Mouse (Mus musculus): ENCODE measurements around the gene Anp32e.
"Not testable (repeated sequence)": the region's sequence is repeated elsewhere in the genome, so short reads cannot be mapped to it uniquely, and the experiment has no call there.

The Anp32e gene

DNA sequence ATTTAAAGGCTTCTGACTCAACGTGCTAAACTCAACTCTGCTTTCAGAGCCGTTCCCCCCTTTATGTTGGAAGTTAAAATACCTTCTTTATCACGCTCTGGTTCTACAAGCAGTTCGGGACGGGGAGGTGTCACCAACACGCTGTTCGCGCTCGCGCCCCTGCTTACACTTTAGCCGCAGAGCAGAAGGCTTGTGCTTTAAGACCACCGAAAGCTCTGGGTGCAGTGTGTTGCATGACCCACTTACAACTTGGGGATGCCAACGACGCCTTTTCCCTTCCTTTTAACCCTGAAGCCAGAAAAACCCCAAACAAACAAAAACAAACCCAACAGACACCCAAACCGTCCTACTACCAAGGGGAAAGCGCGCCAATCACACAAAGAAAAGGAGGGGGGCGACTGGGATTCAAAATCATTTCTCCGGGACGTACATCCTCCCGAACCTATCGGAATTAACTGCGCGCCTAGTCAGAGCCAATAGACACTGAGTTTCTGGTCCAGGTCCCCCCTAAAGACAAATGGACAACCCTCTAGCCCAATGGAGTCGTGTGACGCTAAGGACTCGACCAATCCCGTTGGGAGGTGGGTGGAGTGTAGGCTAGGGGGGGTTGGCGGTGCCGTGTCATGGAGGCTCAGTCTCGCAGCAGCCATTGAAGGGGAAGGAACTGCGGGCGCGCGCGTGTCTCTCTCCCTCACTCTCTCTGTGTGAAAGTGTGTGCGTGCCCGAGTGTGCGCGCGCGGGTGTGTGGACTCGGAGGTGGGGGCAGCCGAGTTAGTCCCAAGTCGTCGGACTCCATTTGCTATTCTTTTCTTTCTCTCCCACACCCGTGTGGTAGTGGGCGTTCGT is at the start of gene Anp32e:
Gene Anp32e (plus strand): TSS at position 589 of the 846 bp plus-strand sequence.
- peak; percentile 94 to 96 for DNase-seq

DNA sequence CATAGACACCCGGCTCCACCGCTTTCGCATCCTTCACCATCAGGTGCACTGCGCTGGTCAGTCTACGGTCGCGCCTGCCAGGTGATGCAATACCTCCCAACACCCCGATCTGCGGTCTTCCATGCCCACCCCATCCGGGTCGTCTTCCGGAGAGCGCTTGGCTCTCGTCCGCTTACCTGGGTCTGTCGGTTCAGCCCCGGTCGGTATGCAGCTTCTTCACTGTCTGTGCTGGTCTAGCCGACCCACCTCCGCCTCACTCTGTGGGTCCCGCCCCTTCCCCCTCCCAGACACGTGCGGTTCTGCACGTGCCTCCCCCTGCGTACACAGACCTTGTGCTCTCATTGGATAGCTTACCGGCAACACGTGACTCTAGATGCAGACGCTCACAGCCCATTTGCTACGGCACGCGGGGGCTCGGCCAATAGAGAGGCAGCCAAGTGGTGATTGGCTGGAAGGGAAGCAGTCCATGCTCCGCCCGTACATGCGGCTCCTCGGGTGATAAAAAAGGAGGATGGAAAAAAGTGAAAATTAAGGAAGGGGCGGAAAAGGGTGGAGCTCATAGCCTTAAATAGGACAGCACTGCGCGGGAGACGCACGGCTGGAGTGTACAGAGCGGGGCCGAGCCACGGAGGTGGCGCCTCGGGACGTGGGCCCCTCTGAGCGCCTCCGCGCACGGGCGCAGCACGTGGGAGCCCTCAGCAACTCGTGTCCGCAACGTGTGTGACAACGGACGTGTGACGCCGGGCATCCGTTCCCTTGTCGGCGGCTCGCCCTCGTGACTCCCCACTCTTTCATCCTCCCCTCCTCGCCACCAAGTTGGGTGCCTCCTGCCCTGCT is 46.8 kb upstream of the Anp32e start, which contains the start of gene Ciart:
Gene Ciart (minus strand): TSS at position 273 of the 837 bp plus-strand sequence.
- DNase-seq, result peak; percentile 78 to 82

DNA sequence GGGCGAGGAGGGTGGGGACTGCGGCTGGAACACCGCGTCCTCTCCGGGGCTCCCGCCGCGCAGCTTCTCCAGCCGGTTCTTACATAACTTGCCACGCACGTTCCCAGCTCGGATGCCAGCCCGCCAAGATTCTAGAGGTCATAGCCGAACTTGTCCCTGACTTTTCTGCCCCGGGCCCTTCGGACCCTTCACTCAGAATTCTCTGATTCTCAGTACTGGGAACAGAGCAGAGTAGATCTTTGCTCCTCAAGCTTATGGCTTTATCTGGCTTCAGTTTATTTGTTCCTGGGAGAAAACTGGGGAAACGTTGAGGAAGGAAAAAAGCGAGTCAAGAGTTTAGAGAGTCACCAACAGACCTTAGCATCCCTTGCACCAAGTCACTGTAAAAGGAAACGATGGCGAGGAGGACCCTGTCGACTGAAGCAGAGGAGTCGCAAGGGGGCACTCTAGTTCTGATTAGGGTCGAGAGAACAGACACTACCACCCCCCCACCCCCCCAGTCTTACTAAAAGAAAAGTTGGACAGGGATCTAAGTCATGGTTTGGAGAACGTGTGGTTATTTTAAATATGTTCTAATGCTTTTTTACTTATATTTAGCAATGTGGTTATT is 46.1 kb upstream of the Anp32e start:
- DNase-seq, result peak; percentile 35 to 70

GRCm38 (mm10) chr3:95884400-95884799 is 44.6 kb upstream of the Anp32e start:
- no peak for DNase-seq

DNA sequence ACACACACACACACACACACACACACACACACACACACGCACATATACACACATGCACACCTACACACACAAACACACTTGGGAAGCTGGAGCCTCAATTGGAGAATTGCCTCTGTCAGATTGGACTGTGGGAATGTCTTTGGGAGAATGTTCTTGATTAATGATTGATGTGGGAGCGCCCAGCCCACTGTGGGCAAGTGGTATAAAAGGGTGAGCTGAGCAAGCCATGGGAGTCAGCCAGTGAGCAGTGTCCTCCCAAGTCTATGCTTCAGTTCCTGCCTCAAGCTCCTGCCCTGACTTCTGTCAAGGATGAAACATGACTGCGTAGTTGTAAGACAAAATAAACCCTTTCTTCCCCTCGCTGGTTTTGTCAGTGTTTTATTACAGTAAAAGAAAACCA is 41.5 kb upstream of the Anp32e start:
- DNase-seq, result no peak

- no peak for DNase-seq
Measured at GRCm38 (mm10) chr3:95889664-95890063, 39.4 kb upstream of the Anp32e start.

- peak; percentile 60 to 64 for DNase-seq
Measured at GRCm38 (mm10) chr3:95891211-95892065, 37.6 kb upstream of the Anp32e start, which contains the start of gene BC028528. Gene BC028528, minus strand, starts transcription at chr3:95892005.

DNA sequence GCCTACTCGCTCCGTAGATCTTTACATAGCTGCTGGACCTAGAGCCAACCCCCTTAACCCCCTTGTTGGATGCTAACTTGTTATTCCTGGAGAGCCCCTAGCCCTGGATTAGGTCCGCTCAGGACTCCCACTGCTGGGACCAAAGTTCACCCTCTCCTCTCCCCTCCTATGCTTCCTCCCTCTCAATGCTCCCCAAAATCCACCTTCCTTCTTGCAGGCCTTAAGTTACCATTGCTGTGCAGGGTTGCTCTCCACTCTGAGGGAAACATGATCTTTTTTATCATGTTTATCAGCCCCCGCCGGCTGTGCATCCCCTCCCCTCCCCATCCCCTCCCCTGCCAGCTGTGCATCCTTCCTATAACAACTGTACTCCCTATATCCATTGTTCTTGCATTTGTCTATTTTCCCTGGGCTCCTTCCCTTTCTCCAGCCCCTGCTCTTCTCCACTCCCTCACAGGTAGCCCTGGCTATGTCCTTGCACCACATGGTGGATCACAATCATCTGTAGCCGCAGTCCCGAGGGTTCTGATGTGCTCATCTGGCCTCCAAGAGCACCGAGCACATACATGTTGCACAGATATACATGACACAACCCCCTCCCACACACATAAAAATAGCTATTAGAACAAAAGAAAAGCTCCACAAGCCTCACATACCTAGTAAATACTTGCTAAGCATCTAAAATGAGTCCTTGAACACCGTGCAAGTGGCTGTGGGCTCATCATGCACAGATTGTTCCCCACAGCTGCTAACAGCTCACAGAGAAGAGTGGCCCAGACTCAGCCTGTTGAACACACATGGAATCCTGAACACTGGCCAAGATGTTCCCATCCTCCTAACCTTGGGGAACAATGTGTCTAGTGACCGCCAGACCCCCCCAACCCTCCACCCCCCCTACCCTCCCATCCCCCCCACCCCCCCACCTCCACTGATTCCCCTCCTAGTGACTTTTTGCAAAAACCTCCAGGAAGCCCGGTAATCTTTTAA is 36.7 kb upstream of the Anp32e start:
- DNase-seq, result no peak

DNA sequence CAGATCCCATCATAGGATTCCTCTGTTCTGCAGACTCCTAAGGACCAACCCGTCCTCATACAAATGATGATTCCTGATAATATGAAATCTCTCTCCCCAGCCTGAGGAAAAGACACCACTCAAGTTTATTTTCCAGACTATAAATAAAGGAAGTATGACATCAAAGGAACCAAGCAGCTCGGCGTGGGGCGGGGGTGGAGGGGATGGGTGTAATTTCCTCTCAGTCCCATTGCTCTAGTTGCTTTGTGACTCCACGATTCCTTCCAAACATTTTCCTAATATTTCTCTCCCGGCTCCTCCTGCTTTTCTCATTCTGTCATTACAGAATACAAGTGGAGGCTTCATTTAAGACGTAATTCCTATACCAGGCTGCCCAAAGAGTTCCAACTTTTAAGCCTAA is 35.9 kb upstream of the Anp32e start:
- DNase-seq, result no peak

DNA sequence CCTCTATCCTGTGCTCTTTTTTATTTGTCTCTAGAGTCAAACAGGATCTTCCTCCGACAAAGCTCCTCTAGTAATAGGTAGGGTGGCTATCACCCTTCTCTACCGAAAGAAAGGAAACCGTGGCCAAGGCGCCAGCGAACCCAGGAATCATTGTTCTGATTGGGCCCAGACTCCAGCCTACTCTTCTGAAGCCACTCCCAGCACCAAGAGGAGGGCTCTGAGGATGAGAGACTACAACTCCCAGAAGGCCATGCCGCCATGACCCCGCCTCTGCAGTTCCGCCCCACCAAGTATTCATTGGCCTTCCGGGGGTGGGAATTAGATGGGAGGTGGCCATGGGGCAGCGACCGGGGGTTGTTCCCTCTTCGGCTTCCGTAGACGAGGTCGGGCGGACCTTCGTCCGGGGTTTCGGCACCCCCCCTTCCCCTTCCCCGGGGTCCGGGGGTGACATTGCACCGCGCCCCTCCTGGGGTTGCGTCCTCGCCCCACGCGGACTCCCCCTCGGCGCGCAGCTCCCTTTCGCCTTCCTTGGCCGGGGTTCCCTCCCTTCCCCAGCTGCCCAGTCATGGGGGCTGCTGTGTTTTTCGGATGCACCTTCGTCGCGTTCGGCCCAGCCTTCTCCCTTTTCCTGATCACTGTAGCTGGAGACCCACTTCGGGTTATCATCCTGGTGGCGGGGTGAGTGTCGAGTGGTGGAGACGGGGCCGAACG is 35.3 kb upstream of the Anp32e start, which contains the start of gene Aph1a:
Gene Aph1a (plus strand): TSS at position 364 of the 711 bp plus-strand sequence.
- DNase-seq, result peak; percentile 90 to 95

DNA sequence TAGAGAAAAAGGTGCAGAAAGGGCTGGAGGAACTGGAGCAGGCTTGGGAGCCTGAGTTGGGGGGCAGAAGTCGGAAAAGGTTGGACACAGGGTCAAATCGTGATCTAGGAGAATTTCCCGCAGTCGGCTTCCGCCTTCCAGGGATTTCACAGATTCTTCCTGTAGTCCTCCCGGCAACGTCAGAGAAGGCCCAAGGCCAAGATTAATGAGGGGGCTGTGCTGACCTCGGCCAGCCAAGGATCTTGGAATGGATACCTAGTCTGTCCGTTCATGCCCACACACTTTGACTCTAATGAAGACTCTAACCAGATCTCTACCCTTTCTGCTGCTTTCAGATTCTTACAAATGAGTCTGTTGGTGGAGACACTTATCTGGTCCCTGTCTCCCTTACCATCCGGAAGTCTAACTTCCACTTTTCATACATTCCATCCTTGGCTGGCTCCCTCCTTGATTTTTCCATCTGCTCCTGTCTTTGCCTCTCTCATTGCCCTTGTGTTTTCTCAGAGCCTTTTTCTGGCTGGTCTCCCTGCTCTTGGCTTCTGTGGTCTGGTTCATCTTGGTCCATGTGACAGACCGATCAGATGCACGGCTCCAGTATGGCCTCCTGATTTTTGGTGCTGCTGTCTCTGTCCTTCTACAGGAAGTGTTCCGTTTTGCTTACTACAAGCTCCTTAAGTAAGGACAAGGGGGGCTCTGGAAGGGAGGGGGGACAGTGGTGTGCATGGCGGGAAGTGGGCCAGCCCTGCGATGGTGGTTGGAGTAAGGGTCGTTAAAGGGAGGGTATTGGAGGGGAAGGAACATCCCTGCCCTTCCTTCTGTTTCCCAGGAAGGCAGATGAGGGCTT is 34.5 kb upstream of the Anp32e start:
- DNase-seq, result no peak

- not testable (repeated sequence) for DNase-seq
Measured at GRCm38 (mm10) chr3:95895501-95895900, 33.5 kb upstream of the Anp32e start.

DNA sequence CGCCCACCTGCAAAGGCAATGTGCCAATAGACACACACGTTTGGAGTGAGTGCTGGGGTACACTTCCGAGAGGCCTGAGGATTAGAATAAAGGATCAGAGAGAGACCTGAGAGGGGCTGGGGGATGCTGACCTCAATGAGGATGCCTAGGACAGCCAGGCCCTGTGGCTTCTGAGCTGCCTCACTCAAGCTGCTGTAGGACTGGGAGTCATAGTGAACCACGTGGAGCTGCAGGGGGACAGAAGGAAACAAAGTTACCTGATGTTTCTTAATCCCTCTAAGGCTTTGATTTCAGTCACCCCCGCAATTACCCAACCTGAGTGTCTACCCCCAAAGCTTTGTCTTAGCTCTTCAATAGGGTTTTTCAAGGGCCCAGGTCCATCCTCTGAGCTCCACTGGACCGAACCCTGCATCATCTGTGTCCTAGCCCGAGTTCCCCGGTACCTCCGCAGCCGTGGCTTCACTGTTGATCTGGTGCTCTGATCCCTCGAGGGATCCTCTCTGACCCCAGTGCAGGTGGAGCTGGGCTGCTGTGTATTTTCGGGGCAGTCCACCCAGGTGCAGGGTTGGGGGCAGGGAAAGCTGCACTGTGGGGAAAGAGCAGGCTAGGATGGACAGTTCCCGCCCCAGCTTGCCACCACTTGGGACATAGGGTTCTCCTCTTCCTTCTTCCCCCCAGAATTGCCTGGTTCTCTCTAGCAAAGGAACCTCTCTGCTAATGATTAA is 29.1 kb upstream of the Anp32e start:
- DNase-seq, result no peak

- DNase-seq, result no peak
Measured at GRCm38 (mm10) chr3:95901616-95902372, 27.3 kb upstream of the Anp32e start.

GRCm38 (mm10) chr3:95902373-95902625 is 26.7 kb upstream of the Anp32e start:
- DNase-seq, result no peak

GRCm38 (mm10) chr3:95902643-95903042 is 26.4 kb upstream of the Anp32e start:
- DNase-seq, result no peak

DNA sequence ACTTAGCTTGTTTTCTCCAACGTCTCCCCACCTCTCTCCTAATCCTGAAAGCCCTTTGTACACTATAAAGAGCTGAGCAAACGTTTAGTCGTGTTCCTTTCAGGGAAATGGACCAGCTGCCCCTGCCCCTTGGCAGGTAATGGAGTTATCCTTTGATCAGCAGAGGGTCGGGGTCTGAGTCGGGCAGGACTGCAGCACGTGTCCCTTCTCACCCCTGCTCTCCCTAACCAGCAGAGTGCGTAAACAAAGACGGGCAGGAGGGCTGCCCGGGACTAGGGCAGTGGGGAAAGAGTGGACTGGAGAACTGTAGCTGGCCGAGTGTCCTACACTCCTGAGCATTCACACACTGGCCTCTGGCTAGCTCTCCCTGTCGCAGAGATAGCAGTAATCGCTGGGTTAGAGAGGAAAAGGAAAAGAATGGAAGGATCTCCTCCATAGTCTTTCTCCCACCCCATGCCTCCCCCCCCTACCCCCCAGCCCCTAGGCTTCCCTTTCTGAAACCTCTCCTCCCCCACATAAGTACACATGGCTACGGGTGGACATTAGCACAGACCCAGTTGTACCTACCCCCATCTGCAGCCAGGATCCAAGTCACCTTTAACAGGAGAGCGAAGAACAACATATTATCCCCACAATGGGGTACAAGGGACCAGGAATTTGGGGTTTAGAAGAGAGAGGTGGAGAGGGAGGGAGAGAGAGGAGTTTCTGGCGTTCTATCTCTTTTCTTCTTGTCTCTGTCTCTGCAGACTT is 25.1 kb upstream of the Anp32e start:
- no peak for DNase-seq
